Mouse (Mus musculus) intestine, embryonic 16.5 days (tissue): Measurements from ENCODE around the gene Efcab6. TPM values are rescaled to one million over a fixed set of nuclear protein-coding genes. Genes with fewer than 3 reads are reported as not detected.

Experiments
- polyA plus RNA-seq: library from polyadenylated mRNA; unstranded; fragments of >200 nt; fragmentation: Nextera tagmentation; extraction: Ambion mirVana; gene quantifications from 2 replicates; pipeline ENCODE4 v1.2.1, GENCODE M21; 2015

Gene Efcab6
- polyA plus RNA-seq, 1 experiment from 2014 or later, result 0.05 TPM

Other genes with a start within 250 kb of the Efcab6 start
- 4.9 and 5.1 TPM in 2 replicates for gene Sult4a1, start 40.4 kb upstream of the Efcab6 start, polyA plus RNA-seq
- not detected in 2 replicates for gene Pnpla5, start 57.8 kb upstream of the Efcab6 start, polyA plus RNA-seq
- 0.95 and 1.2 TPM in 2 replicates for gene Pnpla3, start 102.5 kb upstream of the Efcab6 start, polyA plus RNA-seq
- gene Samm50, start 126.9 kb upstream of the Efcab6 start, polyA plus RNA-seq, result 152 and 165 TPM in 2 replicates
- 2.5 TPM in 2 replicates for gene Parvb, start 166.7 kb upstream of the Efcab6 start, polyA plus RNA-seq